Mouse (Mus musculus): Measurements from ENCODE around the gene Ccdc142. TPM values are rescaled to one million over a fixed set of nuclear protein-coding genes. Genes with fewer than 3 reads are reported as not detected.
A peak's percentile ranks its signal among the peaks of the same experiment; 100 is the strongest.

Gene Ccdc142
- total and polyA plus RNA-seq, 2 experiments = 3.0 to 5.4 TPM

GRCm38 (mm10) chr6:83116373-83117164, 15.2 kb downstream of the Ccdc142 start:
- H3K4me3 ChIP-seq (ENCODE audit: insufficient read depth, low read depth, low read length) = peak overlapping the region; percentile 93; the same call in 1 of the 2 replicates
- H3K27me3 ChIP-seq (ENCODE audit: control insufficient read depth, insufficient read depth, low read length) = no peaks in the 10 kb centered on the region
- peaks cover 4% of the 10 kb centered on the region; the same call in 1 of the 2 replicates for H3K79me2 ChIP-seq (ENCODE audit: control insufficient read depth, insufficient read depth, low read length)
- H3K4me1 ChIP-seq (ENCODE audit: control insufficient read depth, insufficient read depth, low read length) = peaks cover 20% of the 10 kb centered on the region
- DNase-seq (ENCODE audit: extremely low read depth, low read depth, low spot score) = no peak
- no peaks in the 10 kb centered on the region for H3K36me3 ChIP-seq (ENCODE audit: control insufficient read depth, insufficient read depth, low read length)
- TF ChIP-seq CTCF (IDR thresholded peaks at IDR 0.05; ENCODE audit: low read depth, low read length) (no peak), POLR2A (IDR thresholded peaks at IDR 0.05; ENCODE audit: extremely low read depth, insufficient read depth, low read length) (no peak)
- 67% methylated on average over 11 of the region's 11 CpGs for WGBS
- no peak overlapping the region for H3K27ac ChIP-seq (replicated peaks; ENCODE audit: insufficient read depth, low read depth, low read length)
- H3K9ac ChIP-seq (ENCODE audit: low read depth, low read length) = peak overlapping the region; percentile 93; the same call in 1 of the 2 replicates

GRCm38 (mm10) chr6:83117165-83117438, 15.7 kb downstream of the Ccdc142 start:
- Histone ChIP-seq H3K27ac (replicated peaks; ENCODE audit: insufficient read depth, low read depth, low read length) (no peak overlapping the region), H3K79me2 (ENCODE audit: control insufficient read depth, insufficient read depth, low read length) (peaks cover 4% of the 10 kb centered on the region; the same call in 1 of the 2 replicates), H3K9ac (ENCODE audit: low read depth, low read length) (no peak overlapping the region), H3K4me1 (ENCODE audit: control insufficient read depth, insufficient read depth, low read length) (peaks cover 20% of the 10 kb centered on the region), H3K36me3 (ENCODE audit: control insufficient read depth, insufficient read depth, low read length) (no peaks in the 10 kb centered on the region), H3K27me3 (ENCODE audit: control insufficient read depth, insufficient read depth, low read length) (no peaks in the 10 kb centered on the region), H3K4me3 (ENCODE audit: insufficient read depth, low read depth, low read length) (no peak overlapping the region)
- 84% methylated on average over 4 of the region's 4 CpGs for WGBS
- TF ChIP-seq POLR2A (IDR thresholded peaks at IDR 0.05; ENCODE audit: extremely low read depth, insufficient read depth, low read length) (no peak), CTCF (IDR thresholded peaks at IDR 0.05; ENCODE audit: low read depth, low read length) (no peak)
- DNase-seq (ENCODE audit: extremely low read depth, low read depth, low spot score) = no peak

- Histone ChIP-seq H3K79me2 (ENCODE audit: control insufficient read depth, insufficient read depth, low read length) (peaks cover 4% of the 10 kb centered on the region; the same call in 1 of the 2 replicates), H3K36me3 (ENCODE audit: control insufficient read depth, insufficient read depth, low read length) (no peaks in the 10 kb centered on the region), H3K4me1 (ENCODE audit: control insufficient read depth, insufficient read depth, low read length) (peaks cover 20% of the 10 kb centered on the region), H3K4me3 (ENCODE audit: insufficient read depth, low read depth, low read length) (no peak overlapping the region), H3K27me3 (ENCODE audit: control insufficient read depth, insufficient read depth, low read length) (no peaks in the 10 kb centered on the region), H3K9ac (ENCODE audit: low read depth, low read length) (no peak overlapping the region), H3K27ac (replicated peaks; ENCODE audit: insufficient read depth, low read depth, low read length) (no peak overlapping the region)
- no peak for TF ChIP-seq CTCF (IDR thresholded peaks at IDR 0.05; ENCODE audit: low read depth, low read length)
- TF ChIP-seq POLR2A (IDR thresholded peaks at IDR 0.05; ENCODE audit: extremely low read depth, insufficient read depth, low read length) = no peak
- DNase-seq (ENCODE audit: extremely low read depth, low read depth, low spot score) = no peak
- WGBS = 83% methylated on average over 13 of the region's 13 CpGs
These were observed 16.2 kb downstream of the Ccdc142 start for GRCm38 (mm10) chr6:83117616-83118015.

DNA sequence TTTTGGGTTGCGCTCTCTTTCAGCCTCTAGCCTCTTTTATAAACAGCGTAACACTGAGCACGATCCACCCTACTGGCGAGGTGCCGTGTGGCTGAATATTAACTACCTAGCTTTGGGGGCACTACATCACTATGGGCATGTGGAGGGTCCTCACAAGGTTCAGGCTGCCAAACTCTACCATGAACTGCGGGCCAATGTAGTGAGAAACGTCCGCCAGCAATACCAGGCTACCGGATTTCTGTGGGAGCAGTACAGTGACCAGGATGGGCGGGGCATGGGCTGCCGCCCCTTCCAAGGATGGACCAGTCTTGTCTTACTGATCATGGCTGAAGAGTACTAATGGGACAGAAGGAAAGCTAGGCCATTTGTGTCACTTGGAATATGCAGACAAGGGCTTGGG, 17.0 kb downstream of the Ccdc142 start:
- H3K27me3 ChIP-seq (ENCODE audit: control insufficient read depth, insufficient read depth, low read length) = no peaks in the 10 kb centered on the region
- peaks cover 20% of the 10 kb centered on the region for H3K4me1 ChIP-seq (ENCODE audit: control insufficient read depth, insufficient read depth, low read length)
- no peak overlapping the region for H3K4me3 ChIP-seq (ENCODE audit: insufficient read depth, low read depth, low read length)
- no peak overlapping the region for H3K9ac ChIP-seq (ENCODE audit: low read depth, low read length)
- no peak overlapping the region for H3K27ac ChIP-seq (replicated peaks; ENCODE audit: insufficient read depth, low read depth, low read length)
- peaks cover 4% of the 10 kb centered on the region; the same call in 1 of the 2 replicates for H3K79me2 ChIP-seq (ENCODE audit: control insufficient read depth, insufficient read depth, low read length)
- no peaks in the 10 kb centered on the region; the same call in 1 of the 2 replicates for H3K36me3 ChIP-seq (ENCODE audit: control insufficient read depth, insufficient read depth, low read length)
- WGBS = 81% methylated on average over 11 of the region's 11 CpGs
- TF ChIP-seq POLR2A (IDR thresholded peaks at IDR 0.05; ENCODE audit: extremely low read depth, insufficient read depth, low read length) (no peak), CTCF (IDR thresholded peaks at IDR 0.05; ENCODE audit: low read depth, low read length) (no peak)
- no peak for DNase-seq (ENCODE audit: extremely low read depth, low read depth, low spot score)

- Histone ChIP-seq H3K27me3 (ENCODE audit: control insufficient read depth, insufficient read depth, low read length) (no peaks in the 10 kb centered on the region), H3K9ac (ENCODE audit: low read depth, low read length) (no peak overlapping the region), H3K27ac (replicated peaks; ENCODE audit: insufficient read depth, low read depth, low read length) (no peak overlapping the region), H3K4me3 (ENCODE audit: insufficient read depth, low read depth, low read length) (no peak overlapping the region), H3K4me1 (ENCODE audit: control insufficient read depth, insufficient read depth, low read length) (peaks cover 18% of the 10 kb centered on the region), H3K79me2 (ENCODE audit: control insufficient read depth, insufficient read depth, low read length) (peaks cover 4% of the 10 kb centered on the region; the same call in 1 of the 2 replicates), H3K36me3 (ENCODE audit: control insufficient read depth, insufficient read depth, low read length) (no peaks in the 10 kb centered on the region; the same call in 1 of the 2 replicates)
- no peak for DNase-seq (ENCODE audit: extremely low read depth, low read depth, low spot score)
- TF ChIP-seq POLR2A (IDR thresholded peaks at IDR 0.05; ENCODE audit: extremely low read depth, insufficient read depth, low read length) (no peak), CTCF (IDR thresholded peaks at IDR 0.05; ENCODE audit: low read depth, low read length) (no peak)
- 87% methylated on average over 14 of the region's 14 CpGs for WGBS
These were observed 17.7 kb downstream of the Ccdc142 start for GRCm38 (mm10) chr6:83118825-83119733.
